Mouse (Mus musculus) forebrain, embryonic 15.5 days (tissue): ENCODE measurements around the gene Atg101. TPM values are rescaled to one million over a fixed set of nuclear protein-coding genes. Genes with fewer than 3 reads are reported as not detected.
A peak's percentile ranks its signal among the peaks of the same experiment; 100 is the strongest.

Experiments
- ATAC-seq: fragments of 200-750 bp; cut with Nextera tagmentation; replicated peaks from 2 replicates; pipeline ENCODE4 v1.8.0; 2017; ENCODE audit warnings: mild to moderate bottlenecking, moderate TSS enrichment, moderate library complexity
- H3K27ac ChIP-seq: fragments of 300-500 bp; sonication (generic); replicated peaks from 2 replicates; pipeline ENCODE4 v1.5.1; 2015; ENCODE audit warnings: mild to moderate bottlenecking, inconsistent platforms
- H3K27me3 ChIP-seq: fragments of 300-500 bp; sonication (generic); 2 replicates; pipeline ENCODE4 v1.6.1; 2015; ENCODE audit warnings: inconsistent platforms
- H3K36me3 ChIP-seq: fragments of 300-500 bp; sonication (generic); 2 replicates; pipeline ENCODE4 v1.6.1; 2015; ENCODE audit warnings: mild to moderate bottlenecking, inconsistent platforms
- H3K4me1 ChIP-seq: fragments of 300-500 bp; sonication (generic); 2 replicates; pipeline ENCODE4 v1.6.1; 2015; ENCODE audit warnings: inconsistent platforms
- H3K4me2 ChIP-seq: fragments of 300-500 bp; sonication (generic); replicated peaks from 2 replicates; pipeline ENCODE4 v1.6.1; 2015; ENCODE audit warnings: mild to moderate bottlenecking, inconsistent platforms
- H3K4me3 ChIP-seq: fragments of 300-500 bp; sonication (generic); 2 replicates; pipeline ENCODE4 v1.5.1; 2015; ENCODE audit warnings: mild to moderate bottlenecking, inconsistent platforms
- H3K9ac ChIP-seq: fragments of 300-500 bp; sonication (generic); replicated peaks from 2 replicates; pipeline ENCODE4 v1.6.1; 2015; ENCODE audit warnings: mild to moderate bottlenecking, inconsistent platforms
- H3K9me3 ChIP-seq: fragments of 300-500 bp; sonication (generic); 2 replicates; pipeline ENCODE4 v1.6.1; 2016; ENCODE audit warnings: inconsistent platforms
- WGBS: fragments of 180-500 bp; shearing (Covaris S2); methylation state at CpG from one replicate; pipeline ENCODE4 v1.1.7; 2015; ENCODE audit warnings: mixed read lengths; 5-methylcytosine and 5-hydroxymethylcytosine counted together
- polyA plus RNA-seq: library from polyadenylated mRNA; unstranded; fragments of >200 nt; fragmentation: Nextera tagmentation; extraction: Ambion mirVana; gene quantifications from 2 replicates; pipeline ENCODE4 v1.2.1, GENCODE M21; 2015

The Atg101 gene
- polyA plus RNA-seq, 1 experiment from 2014 or later: 86.8 TPM

DNA sequence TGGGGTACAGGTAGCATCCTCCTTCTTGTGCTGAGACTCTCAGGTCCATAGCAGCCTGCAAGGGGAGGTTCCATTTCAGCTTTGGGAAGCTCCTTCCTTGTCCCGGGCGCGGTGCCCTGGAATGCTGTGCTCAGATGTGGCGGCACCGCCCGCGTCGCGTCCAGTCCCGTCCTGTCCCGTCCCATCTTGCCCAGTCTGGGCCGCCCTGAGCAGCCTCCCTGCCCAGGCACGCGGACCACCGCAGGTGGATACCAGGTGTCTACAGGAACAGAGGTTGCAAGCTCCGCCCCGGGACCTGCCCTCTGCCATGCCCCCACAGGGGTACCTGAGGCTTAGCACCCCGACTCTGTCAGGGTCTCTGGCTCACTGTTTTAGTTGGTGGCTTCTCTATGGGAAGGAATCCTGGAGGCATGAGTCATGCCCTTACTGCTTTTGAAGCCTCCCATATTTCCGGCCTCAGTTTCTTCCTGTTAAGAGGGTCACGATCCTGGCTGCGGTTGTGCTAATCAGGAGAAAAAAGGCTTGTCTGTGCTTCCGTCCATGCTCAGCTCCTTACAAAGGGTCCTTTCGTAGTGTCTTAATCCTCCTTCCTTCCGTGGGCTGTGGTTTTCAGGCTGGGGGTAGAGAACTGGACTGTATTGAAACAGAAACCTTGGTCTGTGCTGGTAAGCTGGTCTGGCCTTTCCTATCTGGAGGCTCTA is 52.6 kb downstream of the Atg101 start:
- Histone ChIP-seq H3K4me1 (peaks cover 8% of the 10 kb centered on the region; the same call in 1 of the 2 replicates), H3K4me3 (no peak overlapping the region), H3K4me2 (no peak overlapping the region), H3K27me3 (no peaks in the 10 kb centered on the region), H3K9me3 (no peaks in the 10 kb centered on the region), H3K36me3 (no peaks in the 10 kb centered on the region), H3K9ac (no peak overlapping the region), H3K27ac (no peak overlapping the region)
- no peak for ATAC-seq
- WGBS: 57% methylated on average over 24 of the region's 24 CpGs

DNA sequence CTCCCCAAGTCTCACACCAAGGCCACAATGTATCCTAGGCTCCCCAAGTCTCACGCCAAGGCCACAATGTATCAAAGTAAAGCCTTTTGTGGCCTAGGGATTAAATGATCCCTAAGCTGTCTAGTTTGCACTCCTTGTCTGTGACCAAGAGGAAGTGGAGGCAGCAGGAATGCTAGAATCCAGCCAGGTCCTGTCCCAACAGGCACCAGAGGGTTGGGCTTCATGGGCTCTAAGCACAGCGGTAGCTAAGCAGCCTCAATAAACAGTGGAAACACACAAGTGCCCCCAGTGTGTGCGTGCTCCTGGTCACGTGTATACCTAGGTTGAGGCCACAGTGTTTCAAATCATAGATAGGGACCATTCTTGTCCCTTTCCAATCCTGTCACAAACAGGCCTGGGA is 54.3 kb downstream of the Atg101 start:
- Histone ChIP-seq H3K9ac (no peak overlapping the region), H3K4me2 (no peak overlapping the region), H3K4me1 (peaks cover 8% of the 10 kb centered on the region; the same call in 1 of the 2 replicates), H3K27me3 (no peaks in the 10 kb centered on the region), H3K9me3 (no peaks in the 10 kb centered on the region), H3K36me3 (no peaks in the 10 kb centered on the region), H3K4me3 (no peak overlapping the region), H3K27ac (no peak overlapping the region)
- ATAC-seq: no peak
- WGBS: 79% methylated on average over 4 of the region's 4 CpGs

DNA sequence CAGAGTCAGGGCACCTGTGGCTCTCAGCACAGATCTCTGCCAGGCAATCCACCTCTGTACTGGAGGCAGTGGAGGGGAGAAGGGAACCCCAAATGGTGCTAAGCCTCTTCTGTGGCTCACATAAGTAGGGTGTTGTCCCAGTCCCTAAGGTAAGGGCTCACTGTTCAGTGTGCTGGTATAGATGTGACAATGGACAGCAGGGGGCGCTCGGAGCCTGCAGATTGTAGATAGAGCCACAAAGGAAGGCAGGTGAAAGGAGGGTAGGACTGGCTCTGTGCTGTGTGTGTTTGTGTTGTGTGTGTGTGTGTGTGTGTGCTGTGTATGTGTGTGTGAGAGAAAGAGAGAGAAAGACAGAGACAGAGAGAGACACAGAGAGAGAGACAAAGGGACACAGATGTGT is 55.5 kb downstream of the Atg101 start:
- H3K9ac ChIP-seq: no peak overlapping the region
- ATAC-seq: peak; percentile 92
- 0% methylated on average over 2 of the region's 2 CpGs for WGBS

More for the DNA sequence above, 55.5 kb downstream of the Atg101 start:
- Histone ChIP-seq H3K4me3 (no peak overlapping the region), H3K27ac (no peak overlapping the region), H3K27me3 (no peaks in the 10 kb centered on the region), H3K4me2 (no peak overlapping the region), H3K36me3 (no peaks in the 10 kb centered on the region), H3K9me3 (no peaks in the 10 kb centered on the region), H3K4me1 (peaks cover 8% of the 10 kb centered on the region; the same call in 1 of the 2 replicates)

Other genes with a start within 250 kb of the Atg101 start
- not detected in 2 replicates for gene Gm47841, start 236.9 kb upstream of the Atg101 start, polyA plus RNA-seq
- not detected in 2 replicates for gene Fignl2, start 205.7 kb upstream of the Atg101 start, polyA plus RNA-seq
- gene Ankrd33, start 168.5 kb upstream of the Atg101 start, polyA plus RNA-seq: not detected in 2 replicates
- 6.5 and 6.7 TPM in 2 replicates for gene Acvrl1, start 155.8 kb upstream of the Atg101 start, polyA plus RNA-seq
- 22.6 and 22.8 TPM in 2 replicates for gene Acvr1b, start 110.2 kb upstream of the Atg101 start, polyA plus RNA-seq
- 1.3 and 1.7 TPM in 2 replicates for gene Grasp, start 60.1 kb upstream of the Atg101 start, polyA plus RNA-seq
- gene Nr4a1, start 30.0 kb upstream of the Atg101 start, polyA plus RNA-seq: 3.7 and 4.3 TPM in 2 replicates
- 0.37 and 0.48 TPM in 2 replicates for gene 6030408B16Rik, start 8.9 kb downstream of the Atg101 start, polyA plus RNA-seq
- gene Krt80, start 85.9 kb downstream of the Atg101 start, polyA plus RNA-seq: 0.08 TPM in 1 of 2 replicates, not detected in the other
- 0.26 and 0.46 TPM in 2 replicates for gene Krt7, start 126.8 kb downstream of the Atg101 start, polyA plus RNA-seq
- 0.09 and 0.10 TPM in 2 replicates for gene Krt87, start 154.5 kb downstream of the Atg101 start, polyA plus RNA-seq
- gene Krt88, start 163.5 kb downstream of the Atg101 start, polyA plus RNA-seq: not detected in 2 replicates
- gene Krt81, start 179.5 kb downstream of the Atg101 start, polyA plus RNA-seq: not detected in 2 replicates
- gene Krt86, start 189.2 kb downstream of the Atg101 start, polyA plus RNA-seq: not detected in 2 replicates
- gene Krt83, start 207.2 kb downstream of the Atg101 start, polyA plus RNA-seq: not detected in 2 replicates
- gene Gm49425, start 233.0 kb downstream of the Atg101 start, polyA plus RNA-seq: not detected in 2 replicates
- not detected in 2 replicates for gene Krt84, start 248.5 kb downstream of the Atg101 start, polyA plus RNA-seq